Mouse (Mus musculus) cerebellum, adult 9-11 months (tissue): ENCODE measurements around the gene Ifi206.
"Not testable (repeated sequence)": the region's sequence is repeated elsewhere in the genome, so short reads cannot be mapped to it uniquely, and the experiment has no call there.

Experiments used
- DNase-seq: peaks from one replicate; pipeline ENCODE4 v3.0.0; 2022

The Ifi206 gene

DNA sequence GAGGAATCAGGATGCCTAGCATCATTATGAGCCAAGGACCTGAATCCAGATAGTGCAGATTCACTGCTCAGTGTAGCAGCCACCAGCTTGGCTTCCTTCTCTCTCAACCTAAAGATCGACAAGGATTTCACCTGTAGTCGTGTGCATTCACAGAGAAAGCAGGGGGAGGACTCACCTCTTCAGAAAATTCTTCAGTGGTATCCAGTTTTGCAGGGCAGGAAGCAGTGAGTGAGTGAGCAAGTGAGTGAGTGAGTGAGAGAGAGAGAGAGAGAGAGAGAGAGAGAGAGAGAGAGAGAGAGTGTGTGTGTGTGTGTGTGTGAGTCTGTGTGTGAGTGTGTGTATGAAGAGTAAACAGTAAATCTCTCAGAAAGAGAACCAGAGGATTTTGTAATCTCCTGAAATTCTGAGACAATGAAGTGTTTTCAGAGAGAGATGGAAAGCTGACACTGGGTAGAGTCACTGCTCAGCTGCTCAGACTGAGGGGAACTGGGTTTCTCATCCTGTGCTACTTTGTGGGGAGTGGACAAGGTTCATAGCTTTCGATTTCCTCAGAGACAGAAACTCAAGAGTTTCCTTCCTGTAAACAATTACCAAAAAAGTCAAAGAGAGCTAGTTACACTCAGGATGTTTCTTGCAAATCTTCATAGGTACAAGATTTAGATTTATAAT lies at the start of gene Ifi206:
TSS of gene Ifi206 (minus strand) at position 230 of the 669 bp plus-strand sequence.
- not testable (repeated sequence) for DNase-seq

DNA sequence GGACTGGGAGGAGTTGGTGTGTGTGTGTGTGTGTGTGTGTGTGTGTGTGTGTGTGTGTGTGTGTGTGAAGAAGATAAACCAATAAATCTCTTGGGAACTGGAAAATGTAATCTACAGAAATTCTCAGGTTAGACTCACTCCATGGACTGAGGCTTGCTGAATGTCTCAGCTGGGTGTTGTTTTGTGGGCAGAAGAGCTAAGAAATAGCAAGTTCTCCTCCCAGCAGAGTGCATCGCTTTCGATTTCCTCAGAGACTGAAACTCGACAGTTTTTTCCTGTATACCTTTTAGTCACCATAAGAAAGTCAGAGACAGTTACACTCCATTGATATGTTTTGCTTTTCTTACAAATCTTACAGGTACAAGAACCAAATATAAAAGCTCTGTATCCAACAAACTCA lies 45.0 kb upstream of the Ifi206 start, which contains the start of gene Ifi214:
TSS of gene Ifi214 (minus strand) at position 167 of the 400 bp plus-strand sequence.
- not testable (repeated sequence) for DNase-seq

DNA sequence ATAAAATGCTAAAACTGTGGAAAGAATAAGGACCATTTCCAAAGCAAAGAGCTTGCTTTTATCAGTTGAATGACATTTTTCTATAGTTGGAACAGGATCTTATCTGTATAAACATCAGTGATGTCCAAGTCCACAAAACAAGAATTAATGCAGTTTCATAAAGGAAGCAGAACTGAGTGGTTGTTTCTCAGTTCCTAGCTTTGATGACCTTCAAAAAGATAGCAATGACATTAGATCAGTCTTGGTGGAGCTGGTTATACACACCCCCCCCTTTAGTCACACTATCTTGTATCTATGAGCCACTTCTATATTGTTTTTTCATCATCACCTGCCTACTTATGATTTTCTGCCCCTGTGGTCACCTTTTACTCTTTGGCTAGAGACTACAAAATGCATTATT lies 30.6 kb upstream of the Ifi206 start:
- DNase-seq, result no peak

DNA sequence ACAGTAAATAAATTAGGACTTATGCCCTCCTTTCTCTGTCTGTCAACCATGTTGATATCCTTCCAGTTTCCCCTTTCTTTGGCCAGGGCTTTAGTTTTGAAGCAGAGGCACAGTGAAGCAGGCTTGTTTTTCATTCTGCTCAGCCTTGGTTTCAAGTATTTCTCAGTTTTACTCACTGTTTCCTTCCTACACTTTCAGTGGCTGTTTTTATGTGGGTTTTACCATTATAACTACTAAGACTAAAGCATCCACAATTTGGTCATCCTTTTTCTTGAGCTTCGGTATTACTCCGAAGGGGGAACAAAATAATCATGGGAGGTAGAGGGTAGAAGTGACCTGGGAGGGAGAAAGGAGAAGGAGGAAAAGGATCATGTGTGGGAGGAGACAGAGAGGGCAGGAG lies 19.8 kb upstream of the Ifi206 start:
- not testable (repeated sequence) for DNase-seq

DNA sequence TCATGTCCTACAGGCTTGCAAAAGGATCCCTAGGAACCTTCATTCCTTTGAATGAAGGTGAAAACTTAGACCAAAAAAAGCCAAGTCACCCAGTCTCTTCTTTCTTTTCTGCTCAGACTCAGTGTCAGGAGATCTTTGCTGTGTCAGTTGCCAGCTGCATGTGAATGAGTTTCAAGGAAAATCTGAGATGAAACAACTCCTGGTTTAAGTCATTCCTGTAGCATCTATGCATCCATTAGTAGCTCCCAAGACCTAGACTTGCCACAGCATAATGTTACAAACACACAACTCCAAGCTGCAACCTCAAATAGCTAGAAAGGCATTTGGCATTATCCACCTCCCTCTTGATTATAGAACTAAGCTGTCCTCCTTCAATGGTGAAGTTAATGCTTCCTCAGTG lies 642 bp upstream of the Ifi206 start:
- not testable (repeated sequence) for DNase-seq

DNA sequence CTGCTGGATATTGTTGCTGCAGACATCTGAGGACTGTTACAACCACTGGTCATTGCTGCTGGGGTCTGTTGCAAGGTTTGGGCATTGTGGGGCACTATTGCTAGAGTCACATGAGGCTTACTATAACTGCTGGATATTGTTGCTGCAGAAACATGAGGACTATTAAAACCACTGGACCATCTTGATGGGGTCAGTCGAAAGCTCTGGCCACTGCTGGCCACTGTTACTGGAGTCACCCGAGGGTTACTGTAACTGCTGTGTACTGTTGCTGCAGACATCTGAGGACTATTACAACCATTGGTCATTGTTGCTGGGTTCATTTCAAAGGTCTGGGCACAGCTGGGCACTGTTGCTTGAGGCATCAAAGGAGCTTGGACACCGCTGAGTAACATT lies 9.7 kb downstream of the Ifi206 start:
- DNase-seq, result not testable (repeated sequence)

DNA sequence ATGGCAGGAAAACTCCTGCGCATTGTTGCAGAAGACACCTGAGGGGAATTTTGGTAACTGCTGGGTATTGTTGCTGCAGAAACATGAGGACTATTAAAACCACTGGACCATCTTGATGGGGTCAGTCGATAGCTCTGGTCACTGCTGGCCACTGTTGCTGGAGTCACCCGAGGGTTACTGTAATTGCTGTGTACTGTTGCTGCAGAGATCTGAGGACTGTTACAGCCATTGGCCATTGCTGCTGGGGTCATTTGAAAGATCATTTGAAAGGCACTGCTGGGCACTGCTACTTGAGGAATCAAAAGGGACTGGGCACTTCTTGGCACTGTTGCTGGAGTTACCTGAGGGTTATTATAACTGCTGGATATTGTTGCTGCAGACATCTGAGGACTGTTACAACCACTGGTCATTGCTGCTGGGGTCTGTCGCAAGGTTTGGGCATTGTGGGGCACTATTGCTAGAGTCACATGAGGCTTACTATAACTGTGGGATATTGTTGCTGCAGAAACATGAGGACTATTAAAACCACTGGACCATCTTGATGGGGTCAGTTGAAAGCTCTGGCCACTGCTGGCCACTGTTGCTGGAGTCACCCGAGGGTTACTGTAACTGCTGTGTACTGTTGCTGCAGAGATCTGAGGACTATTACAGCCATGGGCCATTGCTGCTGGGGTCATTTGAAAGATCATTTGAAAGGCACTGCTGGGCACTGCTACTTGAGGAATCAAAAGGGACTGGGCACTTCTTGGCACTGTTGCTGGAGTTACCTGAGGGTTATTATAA lies 10.3 kb downstream of the Ifi206 start:
- DNase-seq, result not testable (repeated sequence)

DNA sequence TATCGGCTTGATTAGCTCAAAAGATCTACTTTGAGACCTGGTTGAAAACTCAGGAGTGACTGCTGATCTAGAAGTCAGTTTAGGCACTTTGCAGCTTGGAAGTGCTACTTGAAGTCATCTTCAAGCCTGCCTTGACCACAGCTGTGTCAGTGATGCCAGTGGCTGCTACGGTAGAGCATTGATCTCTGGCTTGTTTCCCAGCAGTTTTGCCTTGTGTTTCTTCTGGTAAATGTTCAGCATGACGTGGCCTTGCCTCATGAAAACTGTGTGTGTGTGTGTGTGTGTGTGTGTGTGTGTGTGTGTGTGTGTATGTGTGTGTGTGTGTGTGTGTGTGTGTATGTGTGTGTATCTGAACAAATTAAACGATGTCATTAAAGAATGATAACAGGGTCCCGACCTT lies 34.1 kb downstream of the Ifi206 start:
- DNase-seq, result no peak

DNA sequence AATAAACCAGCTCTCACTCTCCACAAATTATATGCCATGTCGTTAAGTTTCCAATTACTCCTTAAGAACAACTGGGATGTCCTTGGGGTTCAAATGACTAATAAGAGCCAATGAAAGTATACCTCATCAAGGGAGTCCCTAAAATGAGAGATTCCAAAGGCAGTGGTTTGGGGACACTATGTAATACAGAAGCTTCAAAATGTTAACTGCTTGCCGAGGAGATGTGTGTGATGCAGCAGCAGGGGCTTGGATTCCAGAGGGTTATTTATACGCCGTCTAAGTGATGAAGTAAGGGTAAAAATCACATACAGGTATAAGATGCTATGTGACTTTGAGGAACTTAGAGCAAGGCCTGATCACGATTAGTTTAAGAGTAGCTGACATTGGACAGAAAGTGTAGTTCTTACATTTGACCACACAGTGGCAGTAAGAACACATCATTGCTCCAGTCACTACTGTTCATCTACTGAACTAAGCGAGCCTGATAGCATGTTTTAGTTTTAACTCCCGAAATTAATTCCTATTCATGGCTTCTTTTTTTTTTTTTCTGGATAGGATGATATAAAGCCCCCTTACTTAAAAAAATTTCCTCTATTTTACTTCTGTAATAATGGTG lies 34.6 kb downstream of the Ifi206 start:
- DNase-seq, result no peak

DNA sequence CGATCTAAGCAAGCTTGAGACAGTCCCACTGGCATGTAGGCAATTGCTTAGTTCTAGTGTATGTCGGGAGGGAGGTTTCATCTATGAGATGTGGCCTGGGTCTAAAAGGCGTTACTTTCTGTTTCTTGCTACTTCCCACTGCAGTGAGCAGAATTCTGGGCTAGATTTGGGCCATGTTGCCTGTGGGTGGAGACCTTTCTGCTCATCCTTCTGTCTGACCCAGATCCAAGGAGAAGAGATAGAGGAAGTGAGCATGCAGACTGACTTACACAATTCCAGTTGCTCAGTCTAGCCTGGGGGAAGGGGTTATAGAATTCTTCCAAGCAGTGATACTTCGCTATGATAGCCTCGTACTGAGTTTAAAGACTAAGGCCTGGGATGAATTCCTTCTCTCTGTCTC lies 39.2 kb downstream of the Ifi206 start:
- DNase-seq, result no peak

DNA sequence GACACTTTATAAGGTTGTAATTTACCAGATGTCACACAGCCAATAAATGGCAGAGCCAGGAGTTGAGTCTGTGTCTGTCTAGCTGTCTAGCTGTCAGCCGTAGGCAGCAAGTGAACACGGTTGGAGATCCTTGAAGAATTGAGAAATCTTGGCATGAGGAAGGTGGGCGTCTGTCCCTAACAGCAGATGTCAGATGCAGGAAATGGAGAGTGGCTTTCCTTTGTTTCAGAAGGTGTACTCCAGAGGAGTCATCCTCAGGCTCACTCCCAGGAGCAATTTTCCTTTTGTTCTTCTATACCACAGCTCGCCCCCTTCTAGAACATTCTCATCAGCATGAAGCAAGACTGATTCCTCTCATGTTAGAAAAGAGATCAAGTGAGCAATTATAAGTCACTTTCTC lies 40.2 kb downstream of the Ifi206 start:
- no peak for DNase-seq

DNA sequence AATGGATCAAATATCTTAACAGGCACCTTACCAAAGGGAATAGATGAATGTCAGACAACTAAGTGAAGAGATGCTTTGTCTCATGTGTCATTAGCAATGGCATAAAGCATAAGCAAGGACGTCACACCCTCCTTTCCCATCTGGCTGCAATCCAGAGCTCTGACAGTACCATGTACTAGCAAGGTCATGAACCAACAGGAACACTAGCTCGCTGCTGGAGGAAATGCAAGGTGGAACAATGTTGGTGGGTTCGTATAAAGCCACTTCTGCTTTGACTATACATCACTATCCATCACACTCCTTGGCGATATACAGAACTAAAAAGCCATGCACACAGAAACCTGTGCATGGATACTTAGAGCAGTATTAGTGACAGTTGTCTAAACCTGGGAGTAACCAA lies 43.8 kb downstream of the Ifi206 start:
- no peak for DNase-seq

DNA sequence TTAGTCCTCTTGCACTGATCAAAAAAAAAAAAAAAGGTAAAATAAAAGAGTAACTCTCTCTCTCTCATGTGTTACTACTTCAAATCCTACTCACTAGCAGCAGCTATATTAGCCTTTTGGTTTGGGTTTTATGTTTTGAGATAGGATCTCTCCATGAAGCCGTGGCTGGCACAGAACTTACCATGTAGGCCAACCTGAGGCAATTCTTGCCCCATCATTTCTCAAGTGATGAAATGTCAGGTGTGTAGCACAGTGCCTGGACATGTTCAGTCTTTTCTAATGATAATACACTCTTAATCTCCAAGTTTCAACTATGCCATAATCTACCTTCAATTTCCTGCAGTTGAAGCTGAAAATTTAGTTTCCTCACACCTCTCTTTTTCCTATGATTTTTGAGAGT lies 47.8 kb downstream of the Ifi206 start:
- DNase-seq, result no peak

DNA sequence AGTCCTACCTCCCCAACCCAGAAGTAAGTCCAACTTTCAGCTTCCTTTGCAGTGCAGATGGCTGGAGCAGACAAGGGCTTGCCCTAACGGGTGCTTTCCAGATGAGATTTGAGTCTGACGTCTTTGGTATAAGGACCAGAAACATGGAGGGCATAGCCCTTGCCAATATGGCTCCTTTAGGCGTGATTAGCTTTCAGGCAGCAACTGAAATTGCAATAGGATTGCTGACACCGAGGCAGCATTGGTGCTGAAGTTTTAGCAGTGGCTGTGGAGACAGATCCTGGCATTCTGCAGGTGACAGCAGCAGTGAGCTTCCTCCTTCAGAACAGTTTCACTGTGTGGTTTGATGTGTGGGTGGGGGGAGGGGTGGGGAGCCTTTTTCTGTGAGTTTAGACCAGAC lies 49.6 kb downstream of the Ifi206 start:
- no peak for DNase-seq

DNA sequence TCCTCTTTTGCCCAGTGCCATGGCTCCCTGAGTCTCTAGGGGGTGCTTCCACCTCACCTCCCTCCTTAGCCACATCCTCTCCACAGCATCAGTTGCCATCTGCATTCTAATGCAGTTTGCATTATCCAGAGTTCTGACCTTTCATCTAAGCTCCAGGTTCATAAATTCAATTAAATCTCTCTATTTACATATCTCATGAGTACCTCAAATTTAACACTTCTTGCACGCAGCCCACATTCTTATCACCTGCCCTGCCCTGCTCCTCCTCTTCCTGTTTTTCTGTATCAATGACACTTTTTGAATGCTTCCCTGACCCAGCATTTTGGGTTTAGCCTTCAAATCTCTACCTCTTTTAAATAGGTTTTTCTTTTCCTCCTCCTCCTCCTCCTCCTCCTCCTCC lies 50.2 kb downstream of the Ifi206 start:
- DNase-seq, result no peak

DNA sequence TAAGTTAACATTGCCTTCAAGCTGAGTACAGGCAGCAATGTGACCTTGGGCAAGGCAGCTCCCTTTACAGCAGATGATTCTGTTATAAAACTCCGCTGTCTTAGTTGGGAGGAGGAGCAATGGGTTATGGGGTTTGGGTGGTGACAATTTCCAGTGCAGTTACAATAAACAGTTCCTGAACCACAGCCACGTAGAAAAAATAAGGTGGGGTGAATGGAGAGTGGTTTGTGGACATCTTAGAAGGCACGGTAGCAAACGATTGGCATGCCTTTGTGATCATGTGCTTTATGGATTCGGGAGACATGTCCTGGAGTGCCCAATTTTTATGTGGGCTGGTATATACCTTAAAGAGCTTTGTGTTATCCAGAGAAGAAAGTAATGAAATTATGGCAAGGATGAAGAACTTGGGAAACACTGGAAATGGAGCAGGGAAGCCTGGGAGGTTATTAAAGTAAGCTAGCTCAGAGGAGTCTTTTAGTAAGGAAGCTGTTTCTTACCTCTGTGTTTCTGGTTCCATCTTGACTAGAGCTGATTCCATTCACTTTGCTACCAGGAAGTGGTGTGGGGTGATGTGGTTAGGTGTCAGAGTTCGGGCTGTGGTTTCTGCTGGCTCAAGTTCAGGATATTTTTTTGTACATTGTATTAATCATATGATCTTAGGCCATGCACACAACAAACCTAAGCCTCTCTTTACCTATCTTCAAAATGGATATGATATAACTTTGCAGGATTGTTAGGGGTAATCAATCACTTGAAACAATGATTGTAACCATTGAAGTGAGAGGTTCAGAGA lies 53.5 kb downstream of the Ifi206 start:
- no peak for DNase-seq

DNA sequence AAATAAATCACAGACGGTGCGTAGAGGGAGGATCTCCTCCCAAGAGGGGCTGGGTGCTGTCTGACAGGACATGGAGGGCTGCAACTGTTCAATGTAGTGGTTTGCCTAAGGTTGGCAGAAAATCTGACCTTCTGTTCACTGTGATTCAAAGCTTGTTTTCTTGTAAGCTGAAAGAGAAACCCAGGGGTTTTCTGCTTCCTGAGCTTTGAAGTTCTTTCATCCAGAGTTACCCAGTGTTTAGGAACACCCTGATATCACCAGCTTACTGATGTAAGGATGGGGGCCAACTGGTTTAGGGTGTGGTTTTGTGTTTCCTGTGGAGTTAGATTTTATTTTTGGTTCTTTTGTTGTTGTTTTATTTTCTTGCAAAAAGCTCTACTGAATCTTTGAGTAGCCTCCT lies 58.4 kb downstream of the Ifi206 start:
- DNase-seq, result no peak

DNA sequence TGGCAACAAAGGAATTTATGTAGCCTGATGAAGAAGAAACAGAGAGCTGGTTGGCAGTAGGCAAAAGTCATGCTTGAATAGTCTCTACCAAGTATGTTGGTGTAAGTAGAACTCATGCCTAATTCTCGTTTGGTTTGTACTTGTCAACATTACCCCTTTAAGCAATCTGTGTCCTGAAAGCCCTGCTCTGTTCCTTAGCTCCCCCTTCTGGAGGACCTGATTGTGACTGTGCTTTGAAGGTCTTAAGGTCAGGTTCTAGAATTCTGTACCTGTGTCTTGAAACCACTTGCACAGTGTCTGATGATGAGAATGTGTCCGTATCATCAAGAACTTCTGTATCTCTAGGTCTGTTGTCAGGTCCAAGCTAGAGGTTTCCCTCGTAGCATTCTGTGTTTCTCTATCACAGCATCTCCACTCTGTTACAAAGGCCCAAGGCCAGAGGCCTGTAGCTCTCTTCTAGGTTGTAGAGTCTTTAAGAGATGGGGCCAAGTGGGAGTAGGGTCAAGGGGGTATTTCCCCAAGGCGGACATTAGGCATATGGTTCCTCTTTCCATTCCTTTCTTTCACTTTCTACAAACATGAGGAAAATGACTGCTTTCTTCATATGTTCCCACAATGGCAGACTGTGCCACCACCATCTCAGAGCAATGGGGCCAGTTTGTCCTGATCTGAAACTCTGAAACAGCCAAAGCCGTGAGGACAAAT lies 60.7 kb downstream of the Ifi206 start:
- no peak for DNase-seq

DNA sequence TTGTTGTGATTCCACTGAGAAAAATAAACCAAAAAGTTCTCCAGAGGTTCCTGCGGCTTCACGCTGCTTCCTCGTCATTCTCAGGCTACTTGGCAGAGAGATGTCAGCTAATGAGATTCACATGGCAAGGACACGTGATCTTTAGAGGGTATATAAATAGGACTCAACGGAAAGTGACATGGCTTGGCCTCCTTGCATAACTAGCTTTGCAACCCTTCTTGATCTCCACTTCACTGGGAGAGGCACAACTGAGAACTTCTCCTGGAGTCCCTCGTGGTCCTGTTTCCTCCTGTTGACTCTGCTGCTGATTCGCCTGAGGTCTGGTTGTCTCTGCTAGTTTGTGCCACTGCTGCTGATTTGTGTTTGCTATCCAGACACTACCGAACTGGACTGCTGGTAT lies 63.5 kb downstream of the Ifi206 start:
- DNase-seq, result no peak

DNA sequence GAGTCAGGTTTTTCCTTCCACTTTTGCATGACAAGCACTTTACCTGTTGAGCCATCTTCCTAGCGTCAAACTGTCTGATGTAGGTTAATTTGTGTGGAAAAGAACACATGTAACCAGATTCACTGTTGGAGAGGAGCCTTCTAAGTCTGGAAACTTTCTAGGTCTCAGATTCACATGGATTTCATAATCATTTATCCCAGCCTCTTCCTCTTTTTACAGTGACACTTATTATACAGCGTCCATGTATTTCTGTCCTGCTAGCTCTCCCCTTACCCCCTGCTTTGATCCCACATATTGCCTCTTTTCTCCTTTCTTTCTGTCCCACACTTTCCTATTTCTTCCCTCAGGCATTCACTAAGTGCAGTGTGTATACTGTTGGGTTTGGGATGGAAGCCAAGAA lies 64.5 kb downstream of the Ifi206 start:
- no peak for DNase-seq

DNA sequence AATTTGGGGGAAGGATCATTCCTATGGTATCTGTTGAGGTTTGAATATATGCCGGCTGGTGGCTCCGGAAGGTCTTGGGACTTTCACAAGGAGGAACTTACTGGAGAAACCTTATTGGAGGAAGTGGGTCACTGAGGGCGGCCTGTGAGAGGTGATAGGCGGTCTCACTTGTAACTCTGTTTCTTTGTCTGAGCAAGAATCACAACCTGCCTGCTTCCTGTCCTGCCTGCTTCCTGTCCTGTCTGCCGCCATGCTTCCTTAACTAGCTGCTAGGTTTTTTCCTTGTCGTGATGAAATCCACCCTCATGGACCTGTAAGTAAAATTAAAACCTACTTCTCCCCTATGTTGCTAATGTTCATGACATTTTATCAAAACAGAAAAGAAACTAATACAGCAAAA lies 70.5 kb downstream of the Ifi206 start:
- DNase-seq, result no peak

DNA sequence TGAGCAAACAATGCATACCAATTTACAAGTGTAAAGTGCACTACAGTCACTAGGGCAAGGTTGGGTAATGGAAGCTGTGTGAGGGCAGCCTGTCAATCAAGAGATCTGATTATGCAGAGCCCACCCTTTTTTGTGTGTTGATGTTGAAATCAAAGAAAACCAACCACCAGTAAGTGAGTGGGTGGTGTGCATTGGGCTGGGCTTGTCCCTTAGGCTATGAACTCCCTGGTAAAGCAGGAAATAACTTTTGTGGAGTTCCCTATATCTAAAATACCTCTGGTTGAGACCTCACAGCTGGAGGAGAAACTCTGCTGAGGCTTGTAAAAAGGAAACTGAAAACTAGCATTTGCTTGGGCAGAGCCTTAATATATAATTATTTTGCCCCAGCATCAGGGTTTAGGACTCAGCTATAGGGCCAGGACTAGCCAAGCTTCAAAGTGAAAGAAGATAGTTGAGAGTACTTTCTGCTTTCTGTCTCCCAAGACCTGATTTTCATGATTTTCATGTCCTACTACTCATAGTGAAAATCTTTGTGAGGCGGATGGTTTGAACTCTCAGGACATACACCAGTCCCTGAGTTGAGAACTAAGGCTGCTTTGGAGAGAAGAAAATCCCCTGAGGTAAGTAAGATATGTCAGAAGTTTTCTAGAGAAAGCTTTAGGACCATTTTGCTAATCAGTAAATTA lies 71.8 kb downstream of the Ifi206 start:
- DNase-seq, result no peak
